Mouse (Mus musculus): ENCODE results near the gene Cd46. TPM values are rescaled to one million over a fixed set of nuclear protein-coding genes. Genes with fewer than 3 reads are reported as not detected.
A peak's percentile ranks its signal among the peaks of the same experiment; 100 is the strongest.

Cd46 gene
- polyA plus RNA-seq (2015; fragmentation: Nextera tagmentation; extraction: Ambion mirVana): 1.1 and 1.2 TPM in 2 replicates

DNA sequence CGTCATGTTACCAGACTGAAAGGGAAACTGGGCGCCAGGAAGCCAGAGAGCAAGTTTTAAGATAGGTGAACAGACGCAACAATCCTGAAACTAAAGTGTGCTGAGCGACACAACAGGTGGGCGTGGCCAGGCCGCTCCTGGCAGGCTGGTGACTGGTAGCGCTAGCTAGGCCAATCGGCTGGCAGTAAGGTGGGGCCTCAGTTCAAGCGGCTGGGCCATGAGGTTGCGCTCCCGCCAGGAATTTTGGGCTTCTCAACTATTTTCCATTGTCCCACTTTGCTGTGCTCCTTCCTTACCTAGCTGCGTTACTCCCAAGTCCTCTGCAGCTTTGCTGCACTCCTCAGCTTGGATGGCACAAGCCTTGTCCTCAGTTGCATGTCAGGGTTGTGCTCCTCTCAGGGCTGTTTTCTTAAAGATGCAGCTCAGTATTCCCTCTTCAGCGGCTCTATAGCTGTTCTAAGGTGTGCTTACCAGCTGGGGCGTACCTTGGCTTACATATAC lies at the start of gene Cd46:
Gene Cd46 (minus strand): TSS at position 30 of the 501 bp plus-strand sequence.
- Histone ChIP-seq H3K9ac (ENCODE audit: low read depth, low read length) (peak within 1 kb of the TSS; percentile 48), H3K36me3 (ENCODE audit: control insufficient read depth, insufficient read depth, low read length) (no peaks in the 10 kb centered on the region), H3K27me3 (replicated peaks; ENCODE audit: control insufficient read depth, insufficient read depth, low read length) (no peaks in the 10 kb centered on the region), H3K4me3 (ENCODE audit: low read length) (peak within 1 kb of the TSS; percentile 43), H3K4me1 (ENCODE audit: control insufficient read depth, insufficient read depth, low read depth, low read length) (peaks cover 9% of the 10 kb centered on the region), H3K9me3 (ENCODE audit: control insufficient read depth, low read length) (no peaks in the 10 kb centered on the region), H3K27ac (ENCODE audit: low read depth, low read length) (no peak within 1 kb of the TSS), H3K4me2 (ENCODE audit: low read length) (peak within 1 kb of the TSS; percentile 80)
- WGBS: 3% methylated on average over 14 of the region's 14 CpGs
- peak; percentile 96 for ATAC-seq

DNA sequence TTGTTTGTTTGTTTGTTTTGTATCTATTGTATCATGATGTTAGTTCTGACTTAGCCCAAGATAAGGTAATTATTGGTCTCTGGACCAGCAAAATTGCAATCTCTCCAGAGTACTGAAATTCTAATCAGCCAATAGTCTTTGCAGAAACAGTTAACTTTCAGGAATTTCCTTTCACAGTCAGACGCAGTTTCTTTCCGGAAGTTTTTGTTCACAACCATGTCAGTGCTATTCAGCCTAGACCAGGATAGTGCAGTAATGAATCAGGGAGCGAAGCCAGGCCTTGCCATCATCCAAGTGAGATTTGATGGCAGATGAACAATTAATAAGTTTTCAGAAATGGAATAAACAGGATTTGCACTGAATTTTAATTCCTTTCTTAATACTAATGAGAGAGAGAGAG lies 40.0 kb upstream of the Cd46 start:
- no peaks in the 10 kb centered on the region for H3K36me3 ChIP-seq (ENCODE audit: control insufficient read depth, insufficient read depth, low read length)
- H3K4me3 ChIP-seq (ENCODE audit: low read length): peak overlapping the region; percentile 66
- no peaks in the 10 kb centered on the region for H3K27me3 ChIP-seq (replicated peaks; ENCODE audit: control insufficient read depth, insufficient read depth, low read length)
- peaks cover 7% of the 10 kb centered on the region for H3K4me1 ChIP-seq (ENCODE audit: control insufficient read depth, insufficient read depth, low read depth, low read length)
- ATAC-seq: no peak
- peak overlapping the region; percentile 63 for H3K4me2 ChIP-seq (ENCODE audit: low read length)
- no peak overlapping the region for H3K9ac ChIP-seq (ENCODE audit: low read depth, low read length)
- H3K27ac ChIP-seq (ENCODE audit: low read depth, low read length): no peak overlapping the region; the same call in 1 of the 2 replicates
- H3K9me3 ChIP-seq (ENCODE audit: control insufficient read depth, low read length): no peaks in the 10 kb centered on the region
- 53% methylated on average over 3 of the region's 3 CpGs for WGBS

DNA sequence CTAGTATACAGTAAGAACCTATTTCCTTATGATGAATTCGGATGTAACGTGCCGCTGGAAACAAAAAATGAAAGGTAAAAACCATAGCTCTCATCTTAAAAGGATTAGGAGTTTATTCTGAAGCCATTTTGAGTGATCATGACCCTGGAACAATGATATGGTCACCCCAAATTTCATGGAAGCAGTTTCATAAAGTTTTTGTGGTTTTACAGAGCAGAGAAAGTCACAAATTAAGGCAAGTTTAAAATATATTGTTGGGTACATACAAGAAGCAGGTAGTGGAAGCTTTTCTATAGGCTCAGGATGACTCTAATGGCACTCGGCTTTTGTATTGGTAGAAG lies 39.6 kb upstream of the Cd46 start:
- Histone ChIP-seq H3K4me2 (ENCODE audit: low read length) (peak overlapping the region; percentile 63), H3K9me3 (ENCODE audit: control insufficient read depth, low read length) (no peaks in the 10 kb centered on the region), H3K27ac (ENCODE audit: low read depth, low read length) (peak overlapping the region; percentile 94), H3K36me3 (ENCODE audit: control insufficient read depth, insufficient read depth, low read length) (no peaks in the 10 kb centered on the region), H3K27me3 (replicated peaks; ENCODE audit: control insufficient read depth, insufficient read depth, low read length) (no peaks in the 10 kb centered on the region), H3K4me3 (ENCODE audit: low read length) (peak overlapping the region; percentile 66), H3K9ac (ENCODE audit: low read depth, low read length) (peak overlapping the region; percentile 81), H3K4me1 (ENCODE audit: control insufficient read depth, insufficient read depth, low read depth, low read length) (peaks cover 7% of the 10 kb centered on the region)
- WGBS: 23% methylated on average over 4 of the region's 4 CpGs
- no peak for ATAC-seq

DNA sequence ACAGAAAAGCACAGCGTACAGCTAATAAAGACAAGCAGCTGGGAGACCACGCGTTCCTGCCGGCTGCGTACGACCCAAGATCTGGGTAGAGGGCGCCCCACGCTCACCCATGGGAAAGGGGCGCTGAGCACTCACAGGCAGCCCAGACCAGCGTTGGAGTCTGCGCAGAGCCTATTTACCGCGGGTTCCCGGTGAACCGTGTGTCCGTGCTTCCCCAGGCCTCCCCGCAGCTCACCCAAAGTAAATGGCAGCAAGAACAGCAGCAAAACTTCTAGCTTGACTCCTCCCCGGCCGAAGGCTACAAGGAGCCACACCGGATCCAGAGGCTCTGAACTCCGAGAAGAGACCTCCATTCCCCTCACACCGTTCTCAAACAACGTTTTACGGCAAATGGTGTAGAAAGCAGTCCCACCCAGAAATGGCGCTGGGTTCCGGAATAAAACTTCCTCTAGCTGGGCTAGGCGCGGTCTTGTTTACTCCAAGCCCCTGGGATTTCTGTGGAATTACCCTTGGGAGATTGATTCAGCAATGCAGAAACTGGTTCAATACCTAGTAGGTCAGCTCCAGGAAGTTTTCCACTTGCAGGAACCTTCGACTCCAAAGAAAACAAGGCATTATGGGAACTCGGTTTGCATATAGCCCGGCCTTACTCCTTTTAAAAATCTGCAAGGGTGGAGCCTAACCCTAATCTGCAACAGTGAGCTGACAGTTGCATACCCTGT lies 39.1 kb upstream of the Cd46 start, which contains the start of gene Cr1l:
Gene Cr1l (minus strand): TSS at position 634 of the 722 bp plus-strand sequence.
- no peaks in the 10 kb centered on the region for H3K9me3 ChIP-seq (ENCODE audit: control insufficient read depth, low read length)
- peak within 1 kb of the TSS; percentile 94 for H3K27ac ChIP-seq (ENCODE audit: low read depth, low read length)
- no peaks in the 10 kb centered on the region for H3K27me3 ChIP-seq (replicated peaks; ENCODE audit: control insufficient read depth, insufficient read depth, low read length)
- peak within 1 kb of the TSS; percentile 63 for H3K4me2 ChIP-seq (ENCODE audit: low read length)
- WGBS: under 1% methylated on average over 31 of the region's 31 CpGs
- H3K4me3 ChIP-seq (ENCODE audit: low read length): peak within 1 kb of the TSS; percentile 66
- no peaks in the 10 kb centered on the region for H3K36me3 ChIP-seq (ENCODE audit: control insufficient read depth, insufficient read depth, low read length)
- peaks cover 7% of the 10 kb centered on the region for H3K4me1 ChIP-seq (ENCODE audit: control insufficient read depth, insufficient read depth, low read depth, low read length)
- peak within 1 kb of the TSS; percentile 81 for H3K9ac ChIP-seq (ENCODE audit: low read depth, low read length)
- ATAC-seq: peak; percentile 99

DNA sequence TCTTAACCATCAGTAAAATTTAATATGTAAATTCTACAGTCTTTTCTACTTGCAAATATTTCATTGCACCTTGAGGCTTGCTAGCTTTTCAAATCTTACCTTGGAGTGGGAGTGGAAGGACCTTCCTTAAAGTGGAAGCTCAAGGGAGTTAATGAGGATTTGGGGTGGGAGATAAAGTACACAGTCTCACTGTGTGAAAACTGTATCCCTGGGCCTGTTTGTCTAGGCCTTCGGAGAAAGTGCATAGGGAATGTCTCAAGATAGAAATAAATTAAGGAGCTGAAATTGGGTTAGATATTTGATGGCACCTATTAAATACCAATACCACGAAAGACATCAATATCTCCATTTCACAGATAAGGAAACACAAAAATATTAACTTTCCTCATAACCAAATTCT lies 38.4 kb upstream of the Cd46 start:
- ATAC-seq: peak; percentile 53
- Histone ChIP-seq H3K27me3 (replicated peaks; ENCODE audit: control insufficient read depth, insufficient read depth, low read length) (no peaks in the 10 kb centered on the region), H3K4me3 (ENCODE audit: low read length) (peak overlapping the region; percentile 66), H3K9me3 (ENCODE audit: control insufficient read depth, low read length) (no peaks in the 10 kb centered on the region), H3K36me3 (ENCODE audit: control insufficient read depth, insufficient read depth, low read length) (no peaks in the 10 kb centered on the region; the same call in 1 of the 2 replicates), H3K4me1 (ENCODE audit: control insufficient read depth, insufficient read depth, low read depth, low read length) (peaks cover 7% of the 10 kb centered on the region), H3K9ac (ENCODE audit: low read depth, low read length) (peak overlapping the region; percentile 81), H3K4me2 (ENCODE audit: low read length) (peak overlapping the region; percentile 63), H3K27ac (ENCODE audit: low read depth, low read length) (peak overlapping the region; percentile 94)
- 18% methylated on average over 2 of the region's 2 CpGs for WGBS

DNA sequence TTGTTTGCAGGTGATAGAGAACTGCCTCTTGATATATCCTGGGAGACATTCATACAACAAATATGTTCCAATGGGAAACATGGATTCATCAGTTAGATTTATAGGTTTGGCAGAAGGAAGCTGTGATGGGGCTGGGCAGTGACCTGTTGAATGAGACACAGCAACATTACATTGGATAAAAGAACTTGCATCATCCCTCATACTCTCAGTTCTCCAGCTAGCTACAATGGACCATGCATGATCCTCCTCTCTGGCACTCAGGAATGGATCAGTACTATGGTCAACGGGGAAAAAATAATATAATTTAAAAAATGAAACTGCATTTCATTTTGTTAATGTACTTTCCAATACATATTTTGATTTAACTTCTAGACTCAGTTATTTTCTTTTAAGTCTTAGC lies 37.8 kb upstream of the Cd46 start:
- no peaks in the 10 kb centered on the region; the same call in 1 of the 2 replicates for H3K36me3 ChIP-seq (ENCODE audit: control insufficient read depth, insufficient read depth, low read length)
- no peaks in the 10 kb centered on the region for H3K27me3 ChIP-seq (replicated peaks; ENCODE audit: control insufficient read depth, insufficient read depth, low read length)
- WGBS: 74% methylated on average over 1 of the region's 1 CpGs
- ATAC-seq: no peak
- H3K9me3 ChIP-seq (ENCODE audit: control insufficient read depth, low read length): no peaks in the 10 kb centered on the region
- H3K4me3 ChIP-seq (ENCODE audit: low read length): no peak overlapping the region
- no peak overlapping the region for H3K9ac ChIP-seq (ENCODE audit: low read depth, low read length)
- H3K4me1 ChIP-seq (ENCODE audit: control insufficient read depth, insufficient read depth, low read depth, low read length): peaks cover 7% of the 10 kb centered on the region
- no peak overlapping the region for H3K27ac ChIP-seq (ENCODE audit: low read depth, low read length)
- peak overlapping the region; percentile 33 for H3K4me2 ChIP-seq (ENCODE audit: low read length)

DNA sequence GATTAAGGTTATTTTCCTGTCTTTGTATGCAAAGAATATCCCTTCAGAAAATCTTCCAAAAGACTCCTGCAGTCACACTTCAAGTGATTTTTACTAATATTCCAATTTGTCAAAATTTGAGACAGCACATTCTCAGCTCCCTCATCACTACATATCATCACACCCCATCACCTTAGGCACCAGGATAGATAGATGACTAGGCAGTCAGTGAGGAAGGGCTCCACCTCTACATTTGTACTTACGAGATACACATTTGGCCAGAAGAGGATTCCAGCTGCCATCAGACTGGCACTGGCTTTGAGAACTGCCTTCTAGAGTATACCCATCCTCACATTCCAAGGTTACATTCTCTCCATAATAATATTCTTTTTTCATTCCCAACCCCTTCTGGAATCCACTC lies 22.4 kb upstream of the Cd46 start:
- H3K4me1 ChIP-seq (ENCODE audit: control insufficient read depth, insufficient read depth, low read depth, low read length): no peaks in the 10 kb centered on the region
- H3K9me3 ChIP-seq (ENCODE audit: control insufficient read depth, low read length): no peaks in the 10 kb centered on the region
- H3K4me3 ChIP-seq (ENCODE audit: low read length): no peak overlapping the region
- peaks cover 12% of the 10 kb centered on the region for H3K36me3 ChIP-seq (ENCODE audit: control insufficient read depth, insufficient read depth, low read length)
- H3K9ac ChIP-seq (ENCODE audit: low read depth, low read length): no peak overlapping the region
- WGBS: 93% methylated on average over 1 of the region's 1 CpGs
- no peak overlapping the region for H3K27ac ChIP-seq (ENCODE audit: low read depth, low read length)
- no peaks in the 10 kb centered on the region for H3K27me3 ChIP-seq (replicated peaks; ENCODE audit: control insufficient read depth, insufficient read depth, low read length)
- no peak overlapping the region for H3K4me2 ChIP-seq (ENCODE audit: low read length)
- no peak for ATAC-seq

DNA sequence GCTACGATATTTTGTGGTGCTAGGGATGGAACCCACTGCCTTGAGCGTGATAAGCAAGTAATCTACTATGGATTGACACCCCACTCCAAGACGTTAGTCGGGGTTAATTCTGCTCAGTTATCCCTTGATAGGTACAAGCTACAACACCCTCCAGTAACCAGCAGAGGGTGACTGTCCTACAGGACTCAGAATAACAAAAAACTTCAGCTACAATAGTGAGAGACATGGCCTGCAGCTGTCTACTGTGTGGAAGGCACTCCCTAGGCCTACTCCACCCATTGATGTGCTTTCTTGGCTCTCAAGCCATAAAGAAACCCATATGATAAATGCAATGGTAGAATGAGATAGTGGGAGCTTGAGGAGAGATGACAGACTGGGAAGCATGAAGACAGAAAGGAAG lies 21.6 kb upstream of the Cd46 start:
- no peak overlapping the region for H3K4me2 ChIP-seq (ENCODE audit: low read length)
- no peaks in the 10 kb centered on the region for H3K27me3 ChIP-seq (replicated peaks; ENCODE audit: control insufficient read depth, insufficient read depth, low read length)
- H3K27ac ChIP-seq (ENCODE audit: low read depth, low read length): no peak overlapping the region
- H3K36me3 ChIP-seq (ENCODE audit: control insufficient read depth, insufficient read depth, low read length): peaks cover 12% of the 10 kb centered on the region
- no peak overlapping the region for H3K4me3 ChIP-seq (ENCODE audit: low read length)
- 94% methylated on average over 4 of the region's 4 CpGs for WGBS
- H3K4me1 ChIP-seq (ENCODE audit: control insufficient read depth, insufficient read depth, low read depth, low read length): no peaks in the 10 kb centered on the region
- no peak for ATAC-seq
- no peaks in the 10 kb centered on the region for H3K9me3 ChIP-seq (ENCODE audit: control insufficient read depth, low read length)
- no peak overlapping the region for H3K9ac ChIP-seq (ENCODE audit: low read depth, low read length)

DNA sequence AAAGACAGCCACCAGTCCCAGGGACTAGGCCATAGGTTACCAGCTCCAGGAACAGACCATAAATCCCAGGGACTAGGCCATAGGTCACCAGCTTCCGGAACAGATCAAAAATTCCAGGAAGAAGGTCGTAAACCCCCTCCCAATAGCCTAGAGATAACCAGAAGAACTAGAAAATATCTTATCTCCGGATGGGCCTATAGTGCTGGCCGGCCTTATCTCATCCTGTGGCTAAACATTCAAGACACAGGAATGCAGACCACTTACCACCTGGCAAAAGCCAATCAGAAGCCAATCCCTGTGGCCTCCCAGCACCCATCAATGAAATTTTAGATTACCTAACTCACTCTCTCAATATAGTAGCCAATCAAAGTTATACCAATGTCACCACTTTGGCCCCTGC lies 8.6 kb upstream of the Cd46 start:
- H3K27ac ChIP-seq (ENCODE audit: low read depth, low read length): no peak overlapping the region
- no peak overlapping the region for H3K4me2 ChIP-seq (ENCODE audit: low read length)
- peaks cover 11% of the 10 kb centered on the region for H3K36me3 ChIP-seq (ENCODE audit: control insufficient read depth, insufficient read depth, low read length)
- H3K27me3 ChIP-seq (replicated peaks; ENCODE audit: control insufficient read depth, insufficient read depth, low read length): no peaks in the 10 kb centered on the region
- no peak for ATAC-seq
- H3K9ac ChIP-seq (ENCODE audit: low read depth, low read length): no peak overlapping the region
- no peaks in the 10 kb centered on the region for H3K4me1 ChIP-seq (ENCODE audit: control insufficient read depth, insufficient read depth, low read depth, low read length)
- H3K9me3 ChIP-seq (ENCODE audit: control insufficient read depth, low read length): no peaks in the 10 kb centered on the region
- H3K4me3 ChIP-seq (ENCODE audit: low read length): no peak overlapping the region
- 88% methylated on average over 4 of the region's 4 CpGs for WGBS

All from hindbrain, embryonic 16.5 days (tissue).